Mouse (Mus musculus): Measurements from ENCODE around the gene Ccnd1.

Gene Ccnd1

GRCm38 (mm10) chr7:144939344-144940002, at the start of gene Ccnd1:
Gene Ccnd1, minus strand, starts transcription at chr7:144939925.
- peak; percentile 62 to 72 for DNase-seq

GRCm38 (mm10) chr7:144988856-144989255, 49.1 kb upstream of the Ccnd1 start:
- DNase-seq = no peak

GRCm38 (mm10) chr7:144985100-144985499, 45.4 kb upstream of the Ccnd1 start:
- no peak for DNase-seq

GRCm38 (mm10) chr7:144982358-144983110, 42.8 kb upstream of the Ccnd1 start:
- DNase-seq = no peak

GRCm38 (mm10) chr7:144981426-144982079, 41.8 kb upstream of the Ccnd1 start:
- DNase-seq = no peak

GRCm38 (mm10) chr7:144979814-144980213, 40.1 kb upstream of the Ccnd1 start:
- DNase-seq = no peak

GRCm38 (mm10) chr7:144977121-144977520, 37.4 kb upstream of the Ccnd1 start:
- no peak for DNase-seq

GRCm38 (mm10) chr7:144973461-144973860, 33.7 kb upstream of the Ccnd1 start:
- DNase-seq = no peak

- DNase-seq = no peak
These were observed 32.0 kb upstream of the Ccnd1 start for GRCm38 (mm10) chr7:144971769-144972168.

- DNase-seq = no peak
These were observed 31.5 kb upstream of the Ccnd1 start for GRCm38 (mm10) chr7:144970997-144971768.

GRCm38 (mm10) chr7:144965893-144966292, 26.2 kb upstream of the Ccnd1 start:
- DNase-seq = no peak

- DNase-seq = no peak
These were observed 24.6 kb upstream of the Ccnd1 start for GRCm38 (mm10) chr7:144964316-144964715.

- DNase-seq = no peak
These were observed 24.2 kb upstream of the Ccnd1 start for GRCm38 (mm10) chr7:144963911-144964310.

GRCm38 (mm10) chr7:144958509-144959395, 19.0 kb upstream of the Ccnd1 start:
- DNase-seq = no peak

GRCm38 (mm10) chr7:144943254-144943653, 3.5 kb upstream of the Ccnd1 start:
- DNase-seq = peak; percentile 69 to 84

GRCm38 (mm10) chr7:144942744-144943135, 3.0 kb upstream of the Ccnd1 start:
- peak in 1 of 2 experiments; percentile 20 for DNase-seq

GRCm38 (mm10) chr7:144942071-144942743, 2.5 kb upstream of the Ccnd1 start:
- DNase-seq = peak in 1 of 2 experiments; percentile 20

- DNase-seq = peak; percentile 49 to 59
These were observed 1.6 kb upstream of the Ccnd1 start for GRCm38 (mm10) chr7:144941242-144941831.

GRCm38 (mm10) chr7:144940585-144940984, 860 bp upstream of the Ccnd1 start:
- DNase-seq = no peak

- DNase-seq = peak in 1 of 2 experiments; percentile 28
These were observed 362 bp upstream of the Ccnd1 start for GRCm38 (mm10) chr7:144940003-144940571.
